Mouse (Mus musculus): ENCODE data around the gene Phc3.

DNA sequence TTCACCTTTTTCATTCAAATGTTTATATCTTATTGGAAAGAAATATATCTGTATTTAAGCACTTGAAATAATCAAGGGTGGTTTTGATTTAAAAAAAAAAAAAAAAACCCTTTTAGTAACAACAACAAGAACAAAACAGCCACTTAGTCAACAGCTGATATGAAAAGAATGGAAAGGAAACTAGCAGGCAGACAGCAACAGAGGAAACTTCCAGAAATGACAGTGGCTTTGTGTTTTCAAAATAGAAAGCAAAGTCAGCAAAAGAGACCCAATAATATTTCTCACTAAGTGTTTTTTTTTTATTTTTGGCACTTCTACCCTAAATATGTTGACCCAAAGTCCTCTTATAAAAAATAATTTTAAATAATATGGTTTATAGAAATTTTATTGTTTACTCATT lies 34.8 kb downstream of the Phc3 start:
- TF ChIP-seq CTCF (IDR thresholded peaks at IDR 0.05; ENCODE audit: low read depth, low read length), result no peak
- no peak for TF ChIP-seq POLR2A (IDR thresholded peaks at IDR 0.05; ENCODE audit: borderline replicate concordance, low read depth, low read length)
